Mouse (Mus musculus) forebrain, embryonic 13.5 days (tissue): ENCODE measurements around the gene Tex35. TPM values are rescaled to one million over a fixed set of nuclear protein-coding genes. Genes with fewer than 3 reads are reported as not detected.

Experiments
- ATAC-seq: fragments of 200-750 bp; cut with Nextera tagmentation; 2 replicates; pipeline ENCODE4 v1.8.0; 2017
- H3K27ac ChIP-seq: fragments of 300-500 bp; sonication (generic); 2 replicates; pipeline ENCODE4 v1.5.1; 2015; ENCODE audit warnings: inconsistent platforms, mild to moderate bottlenecking, moderate library complexity
- H3K27me3 ChIP-seq: fragments of 300-500 bp; sonication (generic); 2 replicates; pipeline ENCODE4 v1.6.1; 2015; ENCODE audit warnings: mild to moderate bottlenecking, inconsistent platforms
- H3K36me3 ChIP-seq: fragments of 300-500 bp; sonication (generic); 2 replicates; pipeline ENCODE4 v1.6.1; 2015; ENCODE audit warnings: mild to moderate bottlenecking, inconsistent platforms; ENCODE audit not compliant: poor library complexity, severe bottlenecking
- H3K4me1 ChIP-seq: fragments of 300-500 bp; sonication (generic); 2 replicates; pipeline ENCODE4 v1.6.1; 2015; ENCODE audit warnings: inconsistent platforms
- H3K4me2 ChIP-seq: fragments of 300-500 bp; sonication (generic); 2 replicates; pipeline ENCODE4 v1.6.1; 2015; ENCODE audit warnings: inconsistent platforms, mild to moderate bottlenecking, moderate library complexity
- H3K4me3 ChIP-seq: fragments of 300-500 bp; sonication (generic); 2 replicates; pipeline ENCODE4 v1.5.1; 2015; ENCODE audit warnings: mild to moderate bottlenecking, inconsistent platforms
- H3K9ac ChIP-seq: fragments of 300-500 bp; sonication (generic); 2 replicates; pipeline ENCODE4 v1.6.1; 2015; ENCODE audit warnings: mild to moderate bottlenecking, inconsistent platforms
- H3K9me3 ChIP-seq: fragments of 300-500 bp; sonication (generic); replicated peaks from 2 replicates; pipeline ENCODE4 v1.6.1; 2016; ENCODE audit warnings: inconsistent platforms
- WGBS: fragments of 180-500 bp; shearing (Covaris S2); methylation state at CpG from one replicate; pipeline ENCODE4 v1.1.7; 2015; 5-methylcytosine and 5-hydroxymethylcytosine counted together
- polyA plus RNA-seq: library from polyadenylated mRNA; unstranded; fragments of >200 nt; fragmentation: Nextera tagmentation; extraction: Ambion mirVana; gene quantifications from 2 replicates; pipeline ENCODE4 v1.2.1, GENCODE M21; 2015

The Tex35 gene
- polyA plus RNA-seq, 1 experiment from 2014 or later, result not detected

DNA sequence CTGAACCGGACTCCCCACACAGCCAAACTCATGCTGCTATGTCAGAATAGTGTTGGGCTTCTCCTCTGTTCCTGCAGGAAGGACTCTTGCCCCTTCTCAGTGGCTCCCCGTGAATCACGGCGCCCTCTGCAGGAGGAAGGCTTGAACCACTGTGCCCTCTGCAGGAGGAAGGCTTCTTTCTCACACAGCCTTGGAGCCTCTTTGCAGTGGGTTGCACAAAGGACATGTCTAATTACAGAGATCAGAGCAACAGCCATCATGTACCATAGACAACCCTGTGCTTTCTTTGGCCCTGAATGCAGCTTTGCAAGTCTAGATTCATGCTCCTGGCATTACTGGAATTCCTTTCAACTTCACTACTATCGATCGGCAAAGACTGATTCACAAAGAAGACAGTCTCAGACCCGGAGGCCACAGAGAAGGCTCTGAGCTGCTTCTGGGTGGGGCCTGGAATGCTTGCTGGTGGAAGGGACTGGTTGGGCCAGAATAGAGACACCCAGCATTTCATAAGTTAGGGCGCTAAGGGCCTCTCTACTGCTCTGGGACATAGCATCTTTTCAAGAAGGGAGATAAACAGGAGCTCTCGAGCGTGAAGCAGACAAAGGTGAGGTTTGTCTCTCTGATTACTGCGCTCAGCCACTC, 29.0 kb downstream of the Tex35 start:
- 0 out of 2 replicates have a peak, but pooled peaks have one; percentile 11 for ATAC-seq
- H3K4me3 ChIP-seq, result no peak overlapping the region
- no peak overlapping the region; the same call in 1 of the 2 replicates for H3K9ac ChIP-seq
- H3K27ac ChIP-seq, result no peak overlapping the region
- H3K9me3 ChIP-seq, result no peaks in the 10 kb centered on the region
- no peak overlapping the region for H3K4me2 ChIP-seq
- peaks cover 31% of the 10 kb centered on the region for H3K4me1 ChIP-seq
- no peaks in the 10 kb centered on the region for H3K27me3 ChIP-seq
- no peaks in the 10 kb centered on the region for H3K36me3 ChIP-seq
- 26% methylated on average over 11 of the region's 11 CpGs for WGBS

DNA sequence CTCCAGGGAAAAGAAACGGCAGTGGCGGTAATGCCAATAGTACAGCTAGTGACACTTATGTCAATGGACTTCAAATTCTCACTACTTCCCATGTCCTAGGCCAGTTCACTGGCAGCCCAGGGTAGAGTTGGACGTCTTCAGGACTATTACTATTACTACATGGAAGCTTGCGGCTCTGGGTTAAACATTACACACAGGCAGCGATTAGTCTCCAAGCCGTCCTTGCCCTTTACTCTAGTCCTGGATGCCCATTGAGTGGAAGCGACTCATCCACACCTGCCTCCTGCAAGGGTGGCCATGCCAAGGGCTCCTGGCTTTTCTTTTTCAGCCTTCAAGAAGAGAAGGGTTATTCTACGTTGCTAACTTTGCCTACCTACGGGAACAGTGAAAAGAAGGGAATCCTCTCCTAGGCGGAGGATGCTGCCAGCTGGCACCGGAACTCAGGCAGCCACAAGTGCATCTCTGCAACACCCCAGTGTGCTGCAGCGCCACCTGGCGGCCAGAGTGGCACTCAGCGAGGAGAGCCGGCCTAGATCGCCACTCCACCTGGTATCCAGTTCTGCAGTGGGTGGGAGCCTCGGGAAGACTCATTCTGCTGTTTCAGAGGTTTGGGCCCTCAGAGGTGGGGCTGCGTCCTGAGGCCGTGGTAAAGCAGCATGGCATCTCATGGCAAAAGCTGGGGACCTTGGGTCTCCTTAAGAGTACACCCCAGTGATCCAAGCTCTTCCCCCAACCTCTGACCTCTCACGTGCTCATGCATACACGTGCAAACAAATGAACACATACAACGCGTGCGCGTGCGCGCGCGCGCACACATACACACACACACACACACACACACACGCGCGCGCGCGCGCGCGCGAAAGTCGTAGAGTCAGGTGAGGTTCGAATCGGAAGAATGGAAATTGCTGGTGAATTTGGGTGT, 31.4 kb downstream of the Tex35 start:
- Histone ChIP-seq H3K36me3 (no peaks in the 10 kb centered on the region), H3K27ac (no peak overlapping the region), H3K27me3 (no peaks in the 10 kb centered on the region), H3K4me1 (peaks cover 32% of the 10 kb centered on the region), H3K9me3 (no peaks in the 10 kb centered on the region), H3K4me3 (no peak overlapping the region), H3K4me2 (peak overlapping the region; percentile 4; the same call in 1 of the 2 replicates), H3K9ac (no peak overlapping the region)
- peak; percentile 25 for ATAC-seq
- WGBS, result 60% methylated on average over 43 of the region's 43 CpGs

DNA sequence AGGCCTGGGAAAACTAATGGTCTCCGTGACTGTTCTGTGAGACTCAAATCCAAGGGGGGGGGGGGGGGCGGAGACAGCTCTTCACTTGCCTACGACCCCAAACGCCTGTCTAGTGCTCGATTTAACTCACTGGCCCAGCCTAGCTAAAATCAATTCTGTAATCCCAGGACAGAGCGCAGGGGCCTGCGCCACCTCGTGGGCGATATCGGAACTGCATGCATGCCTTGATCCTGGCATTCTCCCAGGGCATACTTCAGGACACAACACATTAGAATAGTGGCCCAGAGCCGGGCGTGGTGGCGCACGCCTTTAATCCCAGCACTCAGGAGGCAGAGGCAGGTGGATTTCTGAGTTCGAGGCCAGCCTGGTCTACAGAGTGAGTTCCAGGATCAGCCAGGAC, 32.2 kb downstream of the Tex35 start:
- H3K27ac ChIP-seq, result no peak overlapping the region
- H3K9me3 ChIP-seq, result no peaks in the 10 kb centered on the region
- peak; percentile 74 for ATAC-seq
- H3K4me2 ChIP-seq, result no peak overlapping the region
- H3K4me3 ChIP-seq, result no peak overlapping the region
- H3K36me3 ChIP-seq, result no peaks in the 10 kb centered on the region
- no peaks in the 10 kb centered on the region; the same call in 1 of the 2 replicates for H3K27me3 ChIP-seq
- H3K9ac ChIP-seq, result no peak overlapping the region
- H3K4me1 ChIP-seq, result peaks cover 30% of the 10 kb centered on the region
- WGBS, result 5% methylated on average over 15 of the region's 15 CpGs

DNA sequence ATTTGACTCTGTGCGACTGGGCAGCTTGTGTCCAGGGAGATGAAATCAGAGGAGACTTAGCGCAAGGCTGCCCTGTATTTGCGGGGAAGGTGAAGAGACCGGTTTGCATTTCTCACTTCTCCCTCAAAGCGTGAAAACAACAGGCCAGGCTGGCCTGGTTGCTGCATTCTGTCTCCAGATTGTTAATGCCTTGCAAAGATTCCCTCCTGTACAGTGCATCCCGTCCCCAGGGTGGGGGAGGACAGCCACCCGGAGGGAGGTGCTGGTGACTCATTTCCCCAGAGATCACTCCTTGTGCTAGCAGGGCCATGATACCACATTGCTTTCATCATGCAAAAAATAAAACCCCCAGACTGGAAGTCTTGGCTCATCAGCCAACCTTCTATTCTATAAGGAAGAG, 33.5 kb downstream of the Tex35 start:
- H3K27ac ChIP-seq, result peak overlapping the region; percentile 44; the same call in 1 of the 2 replicates
- no peak overlapping the region for H3K9ac ChIP-seq
- H3K4me1 ChIP-seq, result peaks cover 25% of the 10 kb centered on the region
- no peaks in the 10 kb centered on the region; the same call in 1 of the 2 replicates for H3K27me3 ChIP-seq
- no peaks in the 10 kb centered on the region for H3K9me3 ChIP-seq
- no peak overlapping the region for H3K4me2 ChIP-seq
- 58% methylated on average over 7 of the region's 7 CpGs for WGBS
- H3K4me3 ChIP-seq, result no peak overlapping the region
- H3K36me3 ChIP-seq, result no peaks in the 10 kb centered on the region
- no peak for ATAC-seq

DNA sequence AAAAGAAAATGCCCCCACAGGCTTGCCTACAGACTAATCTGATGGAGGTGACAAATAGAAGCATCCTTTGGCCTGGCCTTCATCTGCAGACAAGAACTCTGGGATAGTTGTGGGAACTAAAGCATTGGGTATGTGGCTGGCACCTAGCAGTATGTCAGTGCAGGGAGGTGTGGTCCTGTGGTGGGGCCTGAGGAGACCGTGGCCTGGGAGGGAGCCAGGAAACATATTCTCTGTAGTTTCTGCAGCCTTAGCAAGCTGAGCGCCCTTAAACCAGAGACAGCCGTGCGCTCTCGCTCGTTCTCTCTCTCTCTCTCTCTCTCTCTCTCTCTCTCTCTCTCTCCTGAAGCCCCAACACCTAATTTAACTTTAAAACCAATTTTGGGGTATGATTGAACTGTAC, 34.1 kb downstream of the Tex35 start:
- Histone ChIP-seq H3K27me3 (no peaks in the 10 kb centered on the region; the same call in 1 of the 2 replicates), H3K9ac (no peak overlapping the region), H3K36me3 (no peaks in the 10 kb centered on the region), H3K4me1 (peaks cover 25% of the 10 kb centered on the region), H3K27ac (no peak overlapping the region), H3K4me2 (no peak overlapping the region), H3K4me3 (no peak overlapping the region), H3K9me3 (no peaks in the 10 kb centered on the region)
- 80% methylated on average over 6 of the region's 6 CpGs for WGBS
- no peak for ATAC-seq

DNA sequence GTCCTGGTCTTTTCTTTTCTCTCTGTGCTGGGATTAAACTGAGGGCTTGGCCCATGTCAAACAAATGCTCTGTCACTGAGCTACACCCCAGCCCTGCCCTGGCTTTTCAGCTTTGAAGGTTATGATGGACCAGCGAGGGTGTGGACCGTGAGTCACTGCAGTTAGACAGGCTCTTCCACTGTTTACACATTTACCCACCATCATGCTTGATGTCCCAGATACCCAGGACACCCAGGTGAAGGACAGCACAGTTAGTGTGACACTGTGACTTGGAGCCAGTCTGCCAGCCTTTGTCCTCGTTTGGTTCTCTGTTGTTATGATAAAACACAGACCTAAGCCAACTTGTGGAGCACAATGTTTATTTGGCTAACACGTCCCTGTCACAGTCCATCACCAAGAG, 34.9 kb downstream of the Tex35 start:
- WGBS, result 70% methylated on average over 4 of the region's 4 CpGs

DNA sequence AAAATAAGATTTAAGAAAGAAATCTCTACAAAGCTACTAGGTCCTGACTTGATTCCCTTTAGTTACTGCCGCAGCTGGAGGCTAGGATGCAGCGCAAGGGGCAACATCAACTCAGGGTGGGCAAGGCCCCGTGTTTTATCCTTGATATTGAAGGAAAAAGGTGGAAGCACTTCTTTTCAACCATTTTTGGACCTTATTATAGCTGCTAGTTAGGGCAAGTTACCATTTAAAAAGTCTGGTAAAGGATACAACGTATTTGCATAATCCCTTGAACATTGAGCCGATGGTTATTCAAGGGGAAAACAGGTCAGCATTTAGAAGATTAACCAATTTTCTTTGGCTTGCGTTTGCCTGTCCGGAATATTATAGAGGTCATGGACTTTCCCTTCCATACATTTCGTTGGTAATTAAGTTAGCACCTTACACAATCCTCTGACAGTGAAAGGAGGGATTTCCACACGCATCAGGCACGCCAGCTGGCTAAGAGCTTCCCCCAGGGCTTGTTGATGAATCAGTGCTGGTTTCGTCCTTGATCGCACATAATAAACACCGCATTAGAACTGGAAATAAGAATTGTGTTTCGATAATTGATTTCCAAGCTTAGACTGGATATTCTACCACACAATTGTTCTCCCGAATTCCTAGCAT, 39.2 kb downstream of the Tex35 start:
- H3K9ac ChIP-seq, result no peak overlapping the region
- no peak for ATAC-seq
- 28% methylated on average over 15 of the region's 15 CpGs for WGBS

More for the DNA sequence above, 34.9 kb downstream of the Tex35 start:
- no peak for ATAC-seq
- H3K27me3 ChIP-seq, result no peaks in the 10 kb centered on the region; the same call in 1 of the 2 replicates
- no peak overlapping the region for H3K4me2 ChIP-seq
- peaks cover 25% of the 10 kb centered on the region for H3K4me1 ChIP-seq
- H3K9ac ChIP-seq, result no peak overlapping the region
- H3K36me3 ChIP-seq, result no peaks in the 10 kb centered on the region
- no peak overlapping the region for H3K27ac ChIP-seq
- H3K9me3 ChIP-seq, result no peaks in the 10 kb centered on the region
- H3K4me3 ChIP-seq, result no peak overlapping the region

DNA sequence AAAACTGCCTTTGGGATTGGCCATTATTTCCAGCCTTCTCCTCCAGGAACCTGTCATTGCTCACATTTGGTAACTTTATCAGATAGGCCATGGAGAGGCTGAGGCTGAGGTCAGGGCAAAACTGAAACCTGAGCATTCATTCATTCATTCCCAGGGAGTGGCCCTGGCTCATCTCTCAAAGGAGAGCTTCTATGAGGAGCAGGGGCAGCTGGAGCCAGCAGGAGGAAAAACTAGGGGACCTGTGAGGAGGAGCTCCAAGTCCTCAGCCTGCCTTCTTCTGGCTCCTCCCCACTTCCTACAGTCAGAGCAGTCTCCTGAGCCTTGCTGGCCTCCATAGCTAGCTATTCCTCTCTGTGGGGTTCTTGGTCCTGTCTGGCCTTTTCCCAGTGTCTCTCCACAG, 40.2 kb downstream of the Tex35 start:
- Histone ChIP-seq H3K9ac (no peak overlapping the region), H3K4me3 (no peak overlapping the region), H3K36me3 (no peaks in the 10 kb centered on the region), H3K4me2 (no peak overlapping the region), H3K27me3 (no peaks in the 10 kb centered on the region; the same call in 1 of the 2 replicates), H3K4me1 (peaks cover 32% of the 10 kb centered on the region), H3K27ac (no peak overlapping the region), H3K9me3 (no peaks in the 10 kb centered on the region)
- ATAC-seq, result no peak

More for the DNA sequence above, 39.2 kb downstream of the Tex35 start:
- no peaks in the 10 kb centered on the region for H3K9me3 ChIP-seq
- no peaks in the 10 kb centered on the region; the same call in 1 of the 2 replicates for H3K27me3 ChIP-seq
- H3K4me3 ChIP-seq, result no peak overlapping the region
- no peak overlapping the region for H3K4me2 ChIP-seq
- no peak overlapping the region for H3K27ac ChIP-seq
- peaks cover 27% of the 10 kb centered on the region for H3K4me1 ChIP-seq
- H3K36me3 ChIP-seq, result no peaks in the 10 kb centered on the region

DNA sequence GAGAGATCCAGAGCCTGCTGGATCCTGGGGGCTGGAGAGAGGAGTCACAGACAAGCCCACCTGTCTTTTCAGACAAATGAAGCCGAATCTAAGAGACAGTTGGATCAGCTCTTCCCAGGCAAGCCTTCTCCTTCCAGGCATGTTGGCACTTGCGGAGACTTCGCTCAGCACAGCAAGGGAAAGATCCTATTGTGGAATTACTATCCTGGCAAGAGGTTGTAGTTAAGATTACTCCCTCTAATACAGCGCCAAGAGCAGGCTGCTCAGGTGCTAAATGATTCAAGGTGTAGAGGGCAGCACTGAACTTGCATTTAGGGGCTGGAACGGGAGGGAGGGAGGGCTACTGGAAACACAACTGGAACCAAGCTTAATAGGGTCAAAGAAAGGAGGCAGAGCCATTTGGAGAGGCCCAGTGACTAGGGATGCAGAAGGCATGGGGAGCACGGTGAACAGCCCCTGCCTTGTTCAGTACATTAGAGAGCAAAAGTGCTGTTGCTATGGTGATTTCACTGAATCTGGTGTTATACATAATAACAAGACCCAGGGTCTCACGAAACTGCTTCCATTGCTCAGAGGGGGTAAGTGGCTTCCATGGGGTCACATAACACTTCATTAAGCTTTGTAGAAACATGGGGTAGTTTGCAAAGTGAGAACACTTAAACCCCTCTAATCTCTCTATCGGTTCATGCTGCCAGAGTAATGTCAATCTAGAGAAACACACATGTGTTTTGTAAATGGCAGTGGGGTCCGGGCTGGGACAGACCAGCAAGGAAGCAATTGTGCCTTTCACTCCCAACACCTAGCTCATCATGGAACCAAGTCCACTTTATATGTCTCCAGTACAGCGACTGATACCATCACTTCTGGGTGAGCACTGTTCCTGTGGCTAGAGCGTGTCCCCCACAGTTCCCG, 42.4 kb downstream of the Tex35 start:
- peaks cover 32% of the 10 kb centered on the region for H3K4me1 ChIP-seq
- H3K27ac ChIP-seq, result no peak overlapping the region
- H3K27me3 ChIP-seq, result no peaks in the 10 kb centered on the region; the same call in 1 of the 2 replicates
- no peak overlapping the region for H3K4me2 ChIP-seq
- no peaks in the 10 kb centered on the region for H3K36me3 ChIP-seq
- no peak overlapping the region for H3K4me3 ChIP-seq
- H3K9me3 ChIP-seq, result no peaks in the 10 kb centered on the region
- no peak overlapping the region for H3K9ac ChIP-seq
- 66% methylated on average over 12 of the region's 12 CpGs for WGBS
- peak; percentile 60 for ATAC-seq

DNA sequence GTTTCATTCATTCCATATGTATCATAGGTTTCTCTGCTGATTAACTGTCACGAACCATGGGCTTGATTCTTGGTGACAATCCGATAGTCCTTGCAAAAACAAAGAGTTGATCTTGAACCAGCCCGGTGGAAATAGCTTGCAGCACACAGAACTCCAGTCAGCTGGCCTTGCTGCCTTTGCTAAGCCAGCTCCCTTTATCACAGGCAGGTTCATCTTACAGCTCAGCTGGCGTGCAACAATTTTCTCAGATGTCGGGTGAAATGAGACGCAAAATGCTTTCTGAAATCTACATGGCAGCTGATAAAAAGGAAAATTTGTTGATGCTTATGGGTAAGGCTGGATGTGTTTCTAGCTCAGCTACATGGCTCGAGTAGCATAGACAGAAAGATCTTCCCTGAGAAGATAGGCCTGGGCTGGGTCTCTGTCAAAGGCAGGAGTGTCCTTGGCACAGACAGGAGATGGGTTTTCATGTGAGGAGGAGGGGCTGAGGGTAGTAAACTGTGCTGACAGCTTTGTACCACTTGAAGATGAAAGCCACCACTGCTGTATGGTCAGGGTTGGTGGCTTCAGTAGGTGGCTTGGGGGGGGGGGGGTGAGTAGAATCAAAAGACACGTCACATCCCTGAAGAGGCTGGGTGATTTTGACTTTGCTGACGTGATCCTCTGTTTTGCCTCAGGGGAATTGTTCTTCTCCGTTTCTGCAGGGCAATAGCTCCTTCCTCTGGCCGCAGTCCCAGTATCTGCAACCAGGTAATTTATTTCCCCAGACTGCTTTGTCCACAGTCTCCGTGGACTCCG, 45.0 kb downstream of the Tex35 start:
- peaks cover 20% of the 10 kb centered on the region for H3K4me1 ChIP-seq
- no peak for ATAC-seq
- no peaks in the 10 kb centered on the region for H3K36me3 ChIP-seq
- no peak overlapping the region for H3K4me3 ChIP-seq
- H3K9me3 ChIP-seq, result no peaks in the 10 kb centered on the region
- no peak overlapping the region for H3K9ac ChIP-seq
- WGBS, result 68% methylated on average over 13 of the region's 13 CpGs
- H3K4me2 ChIP-seq, result no peak overlapping the region
- H3K27me3 ChIP-seq, result no peaks in the 10 kb centered on the region
- H3K27ac ChIP-seq, result peak overlapping the region; percentile 58

DNA sequence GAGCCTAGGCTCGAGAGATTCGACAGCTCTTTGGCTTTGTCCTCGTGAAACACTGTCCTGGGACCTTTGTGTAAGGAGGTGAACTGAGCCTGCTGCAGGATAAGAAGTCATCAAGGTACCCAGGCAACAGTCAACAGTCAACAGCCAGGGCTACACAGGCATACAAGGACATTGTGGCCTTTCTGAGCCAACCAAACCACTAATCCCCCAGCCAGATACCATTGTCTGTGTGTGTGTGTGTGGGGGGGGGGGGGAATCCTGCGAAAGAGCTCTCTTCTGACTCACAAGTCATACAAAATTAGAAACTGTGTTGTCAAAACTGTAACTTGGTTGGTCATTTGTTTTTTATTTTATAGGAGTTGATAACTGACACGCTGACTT, 46.0 kb downstream of the Tex35 start:
- Histone ChIP-seq H3K4me1 (peaks cover 20% of the 10 kb centered on the region), H3K9me3 (no peaks in the 10 kb centered on the region), H3K4me2 (no peak overlapping the region), H3K9ac (no peak overlapping the region), H3K27ac (no peak overlapping the region), H3K27me3 (no peaks in the 10 kb centered on the region), H3K36me3 (no peaks in the 10 kb centered on the region), H3K4me3 (no peak overlapping the region)
- WGBS, result 62% methylated on average over 5 of the region's 5 CpGs
- ATAC-seq, result no peak
